Mouse (Mus musculus): ENCODE measurements around the gene Araf. TPM values are rescaled to one million over a fixed set of nuclear protein-coding genes. Genes with fewer than 3 reads are reported as not detected.

The Araf gene
- polyA plus RNA-seq, 2 experiments, result 87.1 to 196 TPM

DNA sequence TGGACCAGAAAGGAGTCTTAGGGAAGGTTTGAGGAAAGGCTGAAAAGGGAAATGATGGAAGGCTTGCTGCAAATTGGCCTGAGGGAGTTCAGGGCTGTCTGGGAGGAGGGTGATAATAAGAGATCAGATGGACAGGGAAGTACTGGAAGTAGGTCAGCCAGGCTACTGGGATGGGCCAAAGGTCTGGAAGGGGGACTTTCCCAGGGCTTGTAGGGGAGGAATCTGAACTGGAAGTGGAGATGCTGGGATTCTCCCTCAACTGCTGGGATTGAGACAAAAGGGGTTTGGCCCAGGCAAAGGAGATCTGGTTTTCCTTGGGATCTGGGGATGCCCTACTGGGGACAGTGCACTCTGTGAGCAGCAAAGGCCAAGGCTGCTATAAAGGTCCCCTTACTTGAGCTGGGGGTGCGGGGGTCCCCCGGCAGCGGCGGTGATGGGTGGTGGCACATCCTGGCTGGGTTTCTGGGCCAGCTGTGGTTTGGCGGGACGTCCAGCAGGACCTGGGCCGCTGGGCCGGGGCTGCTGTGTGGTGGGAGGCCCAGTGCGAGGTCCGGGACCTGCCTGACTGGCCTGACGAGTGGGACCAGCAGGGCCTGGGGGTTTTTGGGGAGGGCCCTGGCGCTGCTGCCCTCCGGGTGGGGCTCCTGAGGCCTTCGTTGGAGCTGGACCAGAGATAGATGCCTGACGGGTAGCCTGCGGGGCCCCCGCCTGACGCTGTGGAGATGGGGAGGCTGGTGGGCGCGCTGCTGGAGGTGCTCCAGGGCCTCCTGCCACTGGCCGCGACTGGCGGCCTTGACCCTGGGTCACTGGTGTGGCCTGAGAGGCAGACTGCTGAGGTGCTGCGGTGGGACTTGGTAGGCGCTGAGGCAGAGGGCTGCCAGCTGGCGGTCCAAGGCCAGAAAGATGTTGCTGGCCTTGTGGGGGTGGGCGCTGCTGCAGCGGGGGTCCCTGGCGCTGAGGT lies 64.8 kb downstream of the Araf start:
- H3K27me3 ChIP-seq (ENCODE audit: control insufficient read depth, insufficient read depth, low read length), result no peaks in the 10 kb centered on the region
- H3K9ac ChIP-seq (ENCODE audit: low read depth, low read length, severe bottlenecking), result no peak overlapping the region
- no peak for ATAC-seq (ENCODE audit: low FRiP score, low read depth)
- no peak for DNase-seq (ENCODE audit: low spot score)
- 46% methylated on average over 26 of the region's 29 CpGs for WGBS
- no peak overlapping the region for H3K27ac ChIP-seq (replicated peaks; ENCODE audit: low read depth, low read length)
- no peak overlapping the region for H3K4me2 ChIP-seq (replicated peaks; ENCODE audit: low read depth, low read length, severe bottlenecking)
- no peaks in the 10 kb centered on the region for H3K9me3 ChIP-seq (ENCODE audit: control insufficient read depth, low read length)
- H3K36me3 ChIP-seq (ENCODE audit: control insufficient read depth, insufficient read depth, low read length), result no peaks in the 10 kb centered on the region
- no peak overlapping the region for H3K4me3 ChIP-seq (replicated peaks; ENCODE audit: low read length)
- no peaks in the 10 kb centered on the region for H3K4me1 ChIP-seq (ENCODE audit: control insufficient read depth, insufficient read depth, low read length)
- no peak for TF ChIP-seq POLR2A (IDR thresholded peaks at IDR 0.05; ENCODE audit: borderline replicate concordance, extremely low read depth, insufficient read depth, insufficient read length)

DNA sequence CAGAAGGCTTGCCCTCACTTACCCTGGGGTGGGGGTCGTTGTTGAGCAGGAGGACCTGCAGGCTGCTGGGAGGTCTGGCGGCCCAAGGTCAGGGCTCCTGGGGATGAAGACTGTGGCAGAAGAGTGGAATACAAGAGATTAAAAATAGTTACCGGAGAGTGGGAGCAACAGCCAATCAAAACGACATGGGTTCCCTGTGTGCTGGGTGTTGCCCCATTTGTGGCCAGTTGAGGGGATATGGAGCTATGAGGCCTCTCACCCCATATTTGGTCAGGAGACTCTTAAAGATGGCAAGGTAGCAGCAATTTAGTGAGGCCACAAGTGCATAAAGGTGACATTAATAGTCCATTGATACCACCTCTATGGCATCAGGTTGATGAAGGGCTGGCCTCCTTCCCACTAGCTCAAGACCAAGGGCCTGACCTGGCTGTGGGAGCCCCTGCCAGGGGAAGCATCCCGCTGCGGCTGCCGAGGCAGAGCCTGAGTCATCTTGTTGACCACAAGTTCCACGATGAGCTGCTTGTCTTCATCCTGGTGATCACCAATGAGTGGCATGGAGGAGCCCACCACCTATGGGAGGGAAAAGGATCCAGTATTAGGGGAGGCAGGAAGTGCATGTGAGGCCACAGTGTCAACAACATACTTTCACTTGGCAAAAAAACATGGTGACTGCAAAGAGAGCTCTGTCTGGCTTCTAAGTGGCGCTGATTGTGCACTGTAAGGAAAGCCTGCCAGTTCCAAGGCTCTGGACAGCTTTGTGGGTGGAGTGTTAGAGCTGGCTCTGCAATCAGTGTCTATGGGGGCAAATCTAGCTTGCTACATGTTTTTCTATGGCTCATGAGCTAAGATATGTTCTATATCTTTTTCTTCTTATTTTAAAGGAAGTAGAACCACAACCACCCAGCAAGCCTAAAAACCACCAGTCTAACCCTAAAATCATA lies 65.8 kb downstream of the Araf start:
- H3K9ac ChIP-seq (ENCODE audit: low read depth, low read length, severe bottlenecking), result no peak overlapping the region
- H3K27ac ChIP-seq (replicated peaks; ENCODE audit: low read depth, low read length), result no peak overlapping the region
- H3K4me3 ChIP-seq (replicated peaks; ENCODE audit: low read length), result no peak overlapping the region
- no peak for ATAC-seq (ENCODE audit: low FRiP score, low read depth)
- H3K27me3 ChIP-seq (ENCODE audit: control insufficient read depth, insufficient read depth, low read length), result no peaks in the 10 kb centered on the region
- DNase-seq (ENCODE audit: low spot score), result no peak
- no peaks in the 10 kb centered on the region for H3K9me3 ChIP-seq (ENCODE audit: control insufficient read depth, low read length)
- 78% methylated on average over 9 of the region's 9 CpGs for WGBS
- no peaks in the 10 kb centered on the region for H3K36me3 ChIP-seq (ENCODE audit: control insufficient read depth, insufficient read depth, low read length)
- H3K4me1 ChIP-seq (ENCODE audit: control insufficient read depth, insufficient read depth, low read length), result no peaks in the 10 kb centered on the region
- H3K4me2 ChIP-seq (replicated peaks; ENCODE audit: low read depth, low read length, severe bottlenecking), result no peak overlapping the region
- no peak for TF ChIP-seq POLR2A (IDR thresholded peaks at IDR 0.05; ENCODE audit: borderline replicate concordance, extremely low read depth, insufficient read depth, insufficient read length)

DNA sequence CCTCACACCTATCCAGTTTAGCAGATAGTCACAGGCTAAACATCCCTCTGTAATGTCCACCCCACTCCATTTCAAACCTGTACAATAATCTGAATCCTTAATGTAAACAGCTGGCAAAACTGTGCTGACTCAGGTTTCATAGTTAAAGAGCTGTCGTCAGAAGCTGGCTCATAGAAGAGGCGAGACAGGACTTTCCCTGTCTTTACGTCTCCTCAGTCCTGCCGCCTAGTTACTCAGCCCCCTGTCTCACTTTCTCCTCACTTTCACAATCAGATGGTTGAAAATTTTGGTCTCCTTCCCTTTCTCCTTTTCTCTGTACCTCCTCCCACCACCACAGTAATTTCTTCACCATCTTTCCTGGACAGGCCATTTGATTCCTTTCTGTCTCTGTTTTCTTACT lies 70.5 kb downstream of the Araf start:
- 58% methylated on average over 4 of the region's 4 CpGs for WGBS
- no peak for ATAC-seq (ENCODE audit: low FRiP score, low read depth)

DNA sequence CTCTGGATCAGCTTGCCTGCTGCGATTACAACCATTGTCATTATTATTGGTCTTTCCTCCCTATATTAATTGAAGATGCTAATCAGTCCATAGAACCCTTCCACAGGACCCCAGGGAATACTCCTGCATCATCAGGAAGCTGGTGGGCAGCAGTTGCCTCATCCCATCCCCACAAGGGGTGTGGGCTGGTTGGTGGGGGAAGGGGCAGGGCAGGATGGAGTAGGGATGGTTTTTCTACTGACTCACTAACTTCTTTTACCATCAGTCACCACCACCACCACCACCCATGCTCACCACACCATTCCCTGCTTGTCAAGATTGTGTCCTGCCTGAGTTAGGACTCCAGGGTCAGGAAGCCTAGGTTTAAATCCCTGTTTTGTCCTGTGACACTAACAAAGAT lies 71.6 kb downstream of the Araf start:
- Histone ChIP-seq H3K27me3 (ENCODE audit: control insufficient read depth, insufficient read depth, low read length) (no peaks in the 10 kb centered on the region), H3K4me1 (ENCODE audit: control insufficient read depth, insufficient read depth, low read length) (no peaks in the 10 kb centered on the region), H3K36me3 (ENCODE audit: control insufficient read depth, insufficient read depth, low read length) (no peaks in the 10 kb centered on the region), H3K27ac (replicated peaks; ENCODE audit: low read depth, low read length) (no peak overlapping the region), H3K9ac (ENCODE audit: low read depth, low read length, severe bottlenecking) (no peak overlapping the region), H3K4me2 (replicated peaks; ENCODE audit: low read depth, low read length, severe bottlenecking) (no peak overlapping the region), H3K4me3 (replicated peaks; ENCODE audit: low read length) (no peak overlapping the region), H3K9me3 (ENCODE audit: control insufficient read depth, low read length) (no peaks in the 10 kb centered on the region)
- ATAC-seq (ENCODE audit: low FRiP score, low read depth) (no peak), DNase-seq (ENCODE audit: low spot score) (no peak)
- 52% methylated on average over 1 of the region's 1 CpGs for WGBS
- no peak for TF ChIP-seq POLR2A (IDR thresholded peaks at IDR 0.05; ENCODE audit: borderline replicate concordance, extremely low read depth, insufficient read depth, insufficient read length)

More for the DNA sequence above, 70.5 kb downstream of the Araf start:
- Histone ChIP-seq H3K9me3 (ENCODE audit: control insufficient read depth, low read length) (no peaks in the 10 kb centered on the region), H3K9ac (ENCODE audit: low read depth, low read length, severe bottlenecking) (no peak overlapping the region), H3K27me3 (ENCODE audit: control insufficient read depth, insufficient read depth, low read length) (no peaks in the 10 kb centered on the region), H3K27ac (replicated peaks; ENCODE audit: low read depth, low read length) (no peak overlapping the region), H3K36me3 (ENCODE audit: control insufficient read depth, insufficient read depth, low read length) (no peaks in the 10 kb centered on the region), H3K4me3 (replicated peaks; ENCODE audit: low read length) (no peak overlapping the region), H3K4me2 (replicated peaks; ENCODE audit: low read depth, low read length, severe bottlenecking) (no peak overlapping the region), H3K4me1 (ENCODE audit: control insufficient read depth, insufficient read depth, low read length) (no peaks in the 10 kb centered on the region)
- DNase-seq (ENCODE audit: low spot score), result no peak
- TF ChIP-seq POLR2A (IDR thresholded peaks at IDR 0.05; ENCODE audit: borderline replicate concordance, extremely low read depth, insufficient read depth, insufficient read length), result no peak

DNA sequence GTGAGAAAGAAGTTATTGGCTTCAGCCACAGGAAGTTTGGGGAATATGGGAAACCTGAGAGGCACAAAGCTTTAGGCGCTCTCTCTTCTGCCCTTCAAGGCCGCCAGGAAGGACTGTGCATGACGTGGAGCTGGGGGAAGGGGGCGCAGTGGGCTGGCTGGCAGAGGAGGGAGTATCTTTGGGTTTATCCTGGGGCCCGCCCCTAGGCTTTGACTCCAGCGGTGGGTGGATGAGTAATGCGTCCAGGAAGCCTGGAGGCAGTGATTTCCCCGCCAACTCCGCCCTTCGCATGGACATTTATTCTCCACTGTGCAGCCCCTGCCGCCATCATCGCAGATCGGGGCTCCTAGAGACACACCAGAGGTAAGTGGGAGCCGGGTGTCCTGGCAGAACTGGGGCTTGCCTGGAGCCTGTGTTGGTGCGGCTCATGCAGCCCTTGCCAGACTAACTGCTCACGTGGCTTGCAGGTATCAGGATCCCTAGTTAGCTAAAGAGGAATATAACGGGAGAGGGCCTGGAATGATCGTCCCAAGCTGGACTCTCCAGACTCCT lies 72.4 kb downstream of the Araf start, which contains the start of gene Timp1:
Gene Timp1 (plus strand): TSS at position 205 of the 552 bp plus-strand sequence.
- no peaks in the 10 kb centered on the region for H3K9me3 ChIP-seq (ENCODE audit: control insufficient read depth, low read length)
- H3K4me3 ChIP-seq (replicated peaks; ENCODE audit: low read length), result peak within 1 kb of the TSS; percentile 33
- H3K36me3 ChIP-seq (ENCODE audit: control insufficient read depth, insufficient read depth, low read length), result no peaks in the 10 kb centered on the region
- H3K4me1 ChIP-seq (ENCODE audit: control insufficient read depth, insufficient read depth, low read length), result no peaks in the 10 kb centered on the region
- DNase-seq (ENCODE audit: low spot score) (peak; percentile 63), ATAC-seq (ENCODE audit: low FRiP score, low read depth) (peak; percentile 87)
- no peak for TF ChIP-seq POLR2A (IDR thresholded peaks at IDR 0.05; ENCODE audit: borderline replicate concordance, extremely low read depth, insufficient read depth, insufficient read length)
- H3K27me3 ChIP-seq (ENCODE audit: control insufficient read depth, insufficient read depth, low read length), result no peaks in the 10 kb centered on the region
- 18% methylated on average over 17 of the region's 18 CpGs for WGBS
- H3K4me2 ChIP-seq (replicated peaks; ENCODE audit: low read depth, low read length, severe bottlenecking), result peak within 1 kb of the TSS; percentile 45
- H3K9ac ChIP-seq (ENCODE audit: low read depth, low read length, severe bottlenecking), result peak within 1 kb of the TSS; percentile 47
- no peak within 1 kb of the TSS for H3K27ac ChIP-seq (replicated peaks; ENCODE audit: low read depth, low read length)

Data from limb, embryonic 14.5 days (tissue).